Mouse (Mus musculus) heart, embryonic 10.5 days (tissue): ENCODE results near the gene Dao. TPM values are rescaled to one million over a fixed set of nuclear protein-coding genes. Genes with fewer than 3 reads are reported as not detected.

ENCODE experiments used
- DNase-seq: peaks from one replicate; pipeline ENCODE4 v3.0.0-alpha.2; 2017; ENCODE audit warnings: low spot score
- H3K27ac ChIP-seq: fragments of 300-500 bp; sonication (generic); 2 replicates; pipeline ENCODE4 v1.5.1; 2016; ENCODE audit warnings: mild to moderate bottlenecking
- H3K27me3 ChIP-seq: fragments of 300-500 bp; sonication (generic); 2 replicates; pipeline ENCODE4 v1.6.1; 2016; ENCODE audit warnings: mild to moderate bottlenecking; ENCODE audit not compliant: poor library complexity, insufficient read depth, severe bottlenecking
- H3K36me3 ChIP-seq: fragments of 300-500 bp; sonication (generic); 2 replicates; pipeline ENCODE4 v1.6.1; 2016; ENCODE audit warnings: mild to moderate bottlenecking, moderate library complexity
- H3K4me1 ChIP-seq: fragments of 300-500 bp; sonication (generic); 2 replicates; pipeline ENCODE4 v1.6.1; 2016; ENCODE audit warnings: mild to moderate bottlenecking
- H3K4me3 ChIP-seq: fragments of 300-500 bp; sonication (generic); 2 replicates; pipeline ENCODE4 v1.5.1; 2016; ENCODE audit warnings: mild to moderate bottlenecking, moderate library complexity
- H3K9me3 ChIP-seq: fragments of 300-500 bp; sonication (generic); 2 replicates; pipeline ENCODE4 v1.6.1; 2016; ENCODE audit warnings: mild to moderate bottlenecking, moderate library complexity
- WGBS: fragments of 180-500 bp; shearing (Covaris S2); methylation state at CpG from one replicate; pipeline ENCODE4 v1.1.7; 2016; 5-methylcytosine and 5-hydroxymethylcytosine counted together
- polyA plus RNA-seq: library from polyadenylated mRNA; unstranded; fragments of >200 nt; fragmentation: Nextera tagmentation; extraction: Ambion mirVana; gene quantifications from 2 replicates; pipeline ENCODE4 v1.2.1, GENCODE M21; 2016

The Dao gene
- polyA plus RNA-seq, 1 experiment from 2014 or later = not detected

GRCm38 (mm10) chr5:113986182-113986961 lies 17.1 kb upstream of the Dao start:
- 40% methylated on average over 9 of the region's 9 CpGs for WGBS
- DNase-seq = no peak
- H3K27me3 ChIP-seq = no peaks in the 10 kb centered on the region
- H3K36me3 ChIP-seq = peaks cover 27% of the 10 kb centered on the region
- no peaks in the 10 kb centered on the region for H3K9me3 ChIP-seq
- H3K27ac ChIP-seq = peak overlapping the region; percentile 68
- 0 out of 2 replicates have a peak overlapping the region, but pooled peaks have one; percentile 9 for H3K4me3 ChIP-seq
- H3K4me1 ChIP-seq = peaks cover 78% of the 10 kb centered on the region

GRCm38 (mm10) chr5:113989437-113990024 lies 14.0 kb upstream of the Dao start:
- peaks cover 19% of the 10 kb centered on the region for H3K36me3 ChIP-seq
- no peak for DNase-seq
- WGBS = 68% methylated on average over 20 of the region's 20 CpGs
- H3K27ac ChIP-seq = peak overlapping the region; percentile 30; the same call in 1 of the 2 replicates
- H3K9me3 ChIP-seq = no peaks in the 10 kb centered on the region
- H3K27me3 ChIP-seq = no peaks in the 10 kb centered on the region
- H3K4me3 ChIP-seq = no peak overlapping the region
- peaks cover 73% of the 10 kb centered on the region for H3K4me1 ChIP-seq

- Histone ChIP-seq H3K4me3 (no peak overlapping the region), H3K36me3 (peaks cover 19% of the 10 kb centered on the region), H3K27ac (no peak overlapping the region), H3K27me3 (no peaks in the 10 kb centered on the region), H3K9me3 (no peaks in the 10 kb centered on the region), H3K4me1 (peaks cover 64% of the 10 kb centered on the region)
- WGBS = 84% methylated on average over 5 of the region's 5 CpGs
- no peak for DNase-seq
Measured at GRCm38 (mm10) chr5:113990593-113990992, 12.9 kb upstream of the Dao start.

DNA sequence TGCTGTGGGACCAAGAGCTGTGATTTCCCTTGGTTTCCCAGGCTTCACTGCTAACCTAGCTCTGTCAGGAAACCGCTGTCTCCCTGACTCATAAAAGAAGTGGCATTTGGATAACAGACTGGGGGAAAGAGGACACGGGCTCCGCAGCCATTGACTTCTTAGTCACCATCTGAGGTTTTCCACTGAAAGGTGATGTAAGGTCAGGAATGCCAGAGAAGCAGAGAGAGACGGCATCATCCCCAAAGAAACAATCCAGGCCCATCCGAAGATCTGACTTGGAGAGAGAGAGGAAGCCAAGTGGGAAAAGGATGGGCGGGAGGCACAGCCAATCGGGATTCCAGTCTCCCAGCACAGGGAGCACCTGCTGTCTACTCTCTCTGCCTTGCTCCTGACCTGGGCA lies 12.4 kb upstream of the Dao start:
- no peak for DNase-seq
- peaks cover 60% of the 10 kb centered on the region for H3K4me1 ChIP-seq
- 47% methylated on average over 7 of the region's 7 CpGs for WGBS

DNA sequence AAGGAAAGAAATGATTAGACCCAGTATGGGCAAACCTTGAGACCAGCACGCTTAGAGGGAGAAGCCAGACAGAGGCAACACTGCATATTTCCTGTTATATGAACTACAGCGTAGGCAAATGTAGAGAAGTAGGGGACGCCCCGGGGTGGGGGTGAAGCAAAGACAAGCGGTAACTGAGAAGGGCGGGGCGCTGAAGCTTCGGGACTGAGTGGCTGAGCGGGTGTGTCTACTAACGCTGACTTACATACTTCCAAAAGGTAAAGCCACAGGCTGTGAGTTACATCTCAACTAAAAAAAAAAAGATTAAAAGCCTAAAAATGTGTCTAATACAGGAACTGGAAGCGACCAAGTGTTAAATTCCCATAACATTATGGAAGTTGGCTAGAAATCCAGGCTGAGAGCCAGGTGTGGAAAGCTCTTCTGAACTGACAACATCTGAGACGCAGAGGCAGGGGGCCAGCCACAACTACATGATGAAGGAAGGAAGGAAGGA lies 11.1 kb upstream of the Dao start:
- H3K9me3 ChIP-seq = no peaks in the 10 kb centered on the region
- WGBS = 22% methylated on average over 12 of the region's 12 CpGs
- peak overlapping the region; percentile 99 for H3K27ac ChIP-seq
- peaks cover 58% of the 10 kb centered on the region for H3K4me1 ChIP-seq
- DNase-seq = peak; percentile 81
- peak overlapping the region; percentile 80 for H3K4me3 ChIP-seq
- no peaks in the 10 kb centered on the region for H3K27me3 ChIP-seq
- H3K36me3 ChIP-seq = peaks cover 16% of the 10 kb centered on the region

More for the DNA sequence above, 12.4 kb upstream of the Dao start:
- Histone ChIP-seq H3K27ac (0 out of 2 replicates have a peak overlapping the region, but pooled peaks have one; percentile 8), H3K4me3 (no peak overlapping the region), H3K9me3 (no peaks in the 10 kb centered on the region), H3K27me3 (no peaks in the 10 kb centered on the region), H3K36me3 (peaks cover 19% of the 10 kb centered on the region)

DNA sequence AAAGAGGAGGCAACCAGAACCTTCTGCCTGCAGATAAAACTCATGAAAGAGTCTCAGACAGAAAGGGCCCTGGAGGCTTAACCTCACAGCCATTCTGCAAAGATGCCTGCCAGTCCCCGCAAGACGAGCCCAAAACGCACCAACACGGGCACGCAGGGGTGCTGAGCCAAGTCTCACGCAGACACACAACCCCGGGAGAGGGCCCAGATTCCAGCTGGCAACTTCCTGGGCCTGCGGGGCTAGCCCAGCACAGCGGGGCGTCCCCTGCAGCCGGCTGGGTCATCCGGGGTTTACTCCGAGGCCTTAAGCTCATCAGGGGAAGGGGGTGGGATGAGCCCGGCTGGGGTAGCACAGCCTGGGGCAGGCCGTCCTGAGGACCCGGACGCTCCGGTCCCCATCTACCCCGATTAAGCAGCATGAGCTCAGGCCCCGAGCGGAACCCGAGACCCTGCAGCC lies 10.4 kb upstream of the Dao start:
- H3K36me3 ChIP-seq = peaks cover 12% of the 10 kb centered on the region
- DNase-seq = peak; percentile 80
- H3K4me1 ChIP-seq = peaks cover 58% of the 10 kb centered on the region
- no peaks in the 10 kb centered on the region for H3K9me3 ChIP-seq
- H3K27me3 ChIP-seq = no peaks in the 10 kb centered on the region
- H3K4me3 ChIP-seq = peak overlapping the region; percentile 80
- under 1% methylated on average over 22 of the region's 22 CpGs for WGBS
- H3K27ac ChIP-seq = peak overlapping the region; percentile 99

GRCm38 (mm10) chr5:113993487-113994465 lies 9.7 kb upstream of the Dao start, which contains the start of gene Ssh1:
TSS of gene Ssh1 (minus strand) at chr5:113993894.
- H3K4me1 ChIP-seq = peaks cover 57% of the 10 kb centered on the region
- WGBS = under 1% methylated on average over 80 of the region's 83 CpGs
- peak; percentile 92 for DNase-seq

GRCm38 (mm10) chr5:113996458-113996857 lies 7.0 kb upstream of the Dao start:
- Histone ChIP-seq H3K27me3 (no peaks in the 10 kb centered on the region), H3K27ac (peak overlapping the region; percentile 54; the same call in 1 of the 2 replicates), H3K9me3 (no peaks in the 10 kb centered on the region), H3K36me3 (no peaks in the 10 kb centered on the region), H3K4me3 (no peak overlapping the region), H3K4me1 (peaks cover 30% of the 10 kb centered on the region)
- DNase-seq = no peak
- 52% methylated on average over 2 of the region's 2 CpGs for WGBS

More at GRCm38 (mm10) chr5:113993487-113994465, 9.7 kb upstream of the Dao start, which contains the start of gene Ssh1:
- Histone ChIP-seq H3K36me3 (peaks cover 9% of the 10 kb centered on the region), H3K9me3 (no peaks in the 10 kb centered on the region), H3K27me3 (no peaks in the 10 kb centered on the region), H3K4me3 (peak within 1 kb of the TSS; percentile 80), H3K27ac (peak within 1 kb of the TSS; percentile 99)

- Histone ChIP-seq H3K9me3 (no peaks in the 10 kb centered on the region), H3K4me3 (no peak overlapping the region), H3K36me3 (no peaks in the 10 kb centered on the region), H3K27ac (no peak overlapping the region), H3K27me3 (no peaks in the 10 kb centered on the region), H3K4me1 (peaks cover 14% of the 10 kb centered on the region)
- WGBS = 57% methylated on average over 5 of the region's 5 CpGs
- peak; percentile 71 for DNase-seq
Measured at GRCm38 (mm10) chr5:113999382-113999781, 4.1 kb upstream of the Dao start.

- Histone ChIP-seq H3K4me1 (peaks cover 5% of the 10 kb centered on the region), H3K4me3 (no peak overlapping the region), H3K36me3 (no peaks in the 10 kb centered on the region), H3K27ac (no peak overlapping the region), H3K9me3 (no peaks in the 10 kb centered on the region), H3K27me3 (no peaks in the 10 kb centered on the region)
- WGBS = 86% methylated on average over 11 of the region's 11 CpGs
- DNase-seq = no peak
Measured at GRCm38 (mm10) chr5:114004573-114004972, 1.1 kb downstream of the Dao start.

DNA sequence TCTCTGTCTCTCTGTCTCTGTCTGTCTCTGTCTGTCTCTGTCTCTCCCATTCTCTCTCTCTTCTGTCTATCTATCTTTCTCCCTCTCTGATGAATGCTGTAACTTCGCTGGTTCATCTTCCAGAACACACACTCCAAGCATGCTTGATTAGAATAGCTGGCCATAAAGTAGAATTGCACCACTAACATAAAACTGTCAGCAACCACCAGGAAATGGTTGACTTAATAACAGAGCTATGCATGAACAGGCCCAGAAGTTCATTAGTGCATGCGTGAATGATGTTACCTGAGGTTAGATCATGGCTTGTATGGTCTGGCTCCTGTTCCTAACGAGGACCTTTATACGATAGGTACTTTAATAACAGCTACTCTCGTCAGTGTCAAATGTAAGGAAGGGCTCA lies 1.6 kb downstream of the Dao start:
- Histone ChIP-seq H3K4me1 (peaks cover 9% of the 10 kb centered on the region), H3K36me3 (no peaks in the 10 kb centered on the region), H3K27ac (no peak overlapping the region), H3K27me3 (no peaks in the 10 kb centered on the region), H3K4me3 (no peak overlapping the region), H3K9me3 (no peaks in the 10 kb centered on the region)
- 83% methylated on average over 5 of the region's 5 CpGs for WGBS
- DNase-seq = no peak

- no peak overlapping the region for H3K4me3 ChIP-seq
- no peak for DNase-seq
- no peaks in the 10 kb centered on the region for H3K27me3 ChIP-seq
- H3K36me3 ChIP-seq = no peaks in the 10 kb centered on the region
- H3K9me3 ChIP-seq = no peaks in the 10 kb centered on the region
- H3K4me1 ChIP-seq = peaks cover 9% of the 10 kb centered on the region
- no peak overlapping the region for H3K27ac ChIP-seq
- WGBS = 72% methylated on average over 4 of the region's 4 CpGs
Measured at GRCm38 (mm10) chr5:114006974-114007373, 3.5 kb downstream of the Dao start.
